In the genomic region with DNA sequence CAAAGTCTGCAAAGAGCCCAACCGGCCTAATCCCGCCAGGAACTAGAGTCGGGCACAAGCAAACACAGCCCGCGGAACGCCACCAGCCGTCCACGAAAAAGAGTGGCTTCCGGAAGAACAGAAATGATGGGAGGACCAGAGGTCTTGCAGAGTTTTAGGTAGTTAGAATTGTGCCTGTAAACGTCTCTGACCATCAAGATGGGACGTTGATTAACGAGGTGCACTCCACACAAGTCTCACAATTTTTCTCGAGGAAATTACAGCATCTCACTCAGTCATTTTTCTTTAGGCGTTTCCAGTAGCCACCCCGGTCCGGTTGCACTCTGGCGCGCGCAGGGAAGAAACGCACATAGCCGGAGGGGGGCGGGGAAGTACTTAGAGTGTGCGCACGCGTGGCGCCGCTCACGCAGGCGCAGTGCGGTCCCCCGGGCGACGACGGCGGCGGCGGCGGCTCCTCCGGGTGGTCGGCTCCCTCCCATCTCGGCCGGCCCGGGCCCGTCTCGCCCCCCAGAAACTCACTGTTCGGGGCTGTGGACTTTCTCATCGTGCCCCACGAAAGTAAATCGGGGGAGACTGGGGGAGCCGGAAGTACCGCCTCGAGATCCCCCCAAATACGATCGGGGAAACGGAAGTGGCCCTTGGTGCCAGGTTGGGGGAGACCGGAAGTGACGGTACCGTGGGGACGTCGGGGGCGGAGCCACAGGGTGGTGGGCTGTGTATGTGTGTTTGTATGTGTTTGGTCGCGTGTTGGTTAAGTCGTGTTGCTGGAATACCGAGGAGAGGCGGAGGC, we compare ENCODE assay signal across 1 mouse cellular context.
TF ChIP-seq lines count a peak whose summit lies in the region.

Gene Bag6, plus strand, starts transcription at position 378 of the 790 bp plus-strand sequence.

TF ChIP-seq in CH12.LX, 34 proteins besides CTCF, POLR2A, EP300 and RAD21 (continued from another document):
- peak; percentile 76 for TF ChIP-seq MXI1 (IDR thresholded peaks at IDR 0.05; ENCODE audit: low read depth, low read length)
- TF ChIP-seq RCOR1 (conservative IDR thresholded peaks at IDR 0.05; ENCODE audit: low read depth, low read length): no peak; the same call in 1 of the 2 replicates
- TF ChIP-seq ZMIZ1 (IDR thresholded peaks at IDR 0.05; ENCODE audit: low read depth, low read length): peak; percentile 33; the same call in 1 of the 2 replicates
- peak; percentile 100 for TF ChIP-seq MAX (IDR thresholded peaks at IDR 0.05; ENCODE audit: low read length)
- TF ChIP-seq MYC (IDR thresholded peaks at IDR 0.05; ENCODE audit: low read depth, low read length): peak; percentile 91
- TF ChIP-seq POLR2AphosphoS2 (IDR thresholded peaks at IDR 0.05; ENCODE audit: low read depth, low read length): peak; percentile 61; the same call in 1 of the 2 replicates
- no peak; the same call in 1 of the 2 replicates for TF ChIP-seq GABPA (IDR thresholded peaks at IDR 0.05; ENCODE audit: insufficient replicate concordance, low read depth, low read length)
- TF ChIP-seq BHLHE40 (IDR thresholded peaks at IDR 0.05; ENCODE audit: low read depth, low read length): peak; percentile 30; the same call in 1 of the 2 replicates
- no peak for TF ChIP-seq CHD1 (IDR thresholded peaks at IDR 0.05; ENCODE audit: low read depth, low read length)
- peak; percentile 86 for TF ChIP-seq TBP (conservative IDR thresholded peaks at IDR 0.05; ENCODE audit: low read depth, low read length)
- TF ChIP-seq MEF2A (IDR thresholded peaks at IDR 0.05; ENCODE audit: borderline replicate concordance, low read depth, low read length): peak; percentile 74
- TF ChIP-seq NELFE (IDR thresholded peaks at IDR 0.05; ENCODE audit: low read depth, low read length): no peak; the same call in 1 of the 2 replicates
- no peak; the same call in 1 of the 2 replicates for TF ChIP-seq MAZ (IDR thresholded peaks at IDR 0.05; ENCODE audit: low read depth, low read length)
- TF ChIP-seq UBTF (IDR thresholded peaks at IDR 0.05; ENCODE audit: low read depth, low read length): no peak
- TF ChIP-seq USF1 (IDR thresholded peaks at IDR 0.05; ENCODE audit: low read depth, low read length): no peak
- 0 out of 2 replicates have a peak, but pooled peaks have one; percentile 13 for TF ChIP-seq ETS1 (conservative IDR thresholded peaks at IDR 0.05; ENCODE audit: low read depth, low read length)
- TF ChIP-seq PAX5 (IDR thresholded peaks at IDR 0.05; ENCODE audit: low read length): no peak
- no peak; the same call in 1 of the 2 replicates for TF ChIP-seq SMC3 (IDR thresholded peaks at IDR 0.05; ENCODE audit: low read depth, low read length)
- TF ChIP-seq ZNF384 (IDR thresholded peaks at IDR 0.05; ENCODE audit: low read depth, low read length): no peak
- TF ChIP-seq NRF1 (IDR thresholded peaks at IDR 0.05; ENCODE audit: low read depth, low read length): peak; percentile 92
- TF ChIP-seq ELF1 (IDR thresholded peaks at IDR 0.05; ENCODE audit: low read depth, low read length): peak; percentile 84
- TF ChIP-seq IRF4 (IDR thresholded peaks at IDR 0.05; ENCODE audit: low read depth, low read length): peak; percentile 74
- TF ChIP-seq E2F4 (IDR thresholded peaks at IDR 0.05; ENCODE audit: insufficient replicate concordance, low read depth, low read length): peak; percentile 94; the same call in 1 of the 2 replicates
- peak; percentile 91 for TF ChIP-seq HCFC1 (IDR thresholded peaks at IDR 0.05; ENCODE audit: low read depth, low read length)
- TF ChIP-seq MAFK (IDR thresholded peaks at IDR 0.05; ENCODE audit: insufficient replicate concordance, low read length): no peak
- peak; percentile 90; the same call in 1 of the 2 replicates for TF ChIP-seq KAT2A (IDR thresholded peaks at IDR 0.05; ENCODE audit: insufficient replicate concordance, low read length)
- TF ChIP-seq TCF12 (IDR thresholded peaks at IDR 0.05; ENCODE audit: low read depth, low read length): peak; percentile 80
- TF ChIP-seq JUN (IDR thresholded peaks at IDR 0.05; ENCODE audit: insufficient read depth, low read depth, low read length): no peak
- peak; percentile 61 for TF ChIP-seq JUND (conservative IDR thresholded peaks at IDR 0.05; ENCODE audit: low read depth, low read length)
- TF ChIP-seq CHD2 (IDR thresholded peaks at IDR 0.05; ENCODE audit: low read length): peak; percentile 85
- no peak for TF ChIP-seq USF2 (conservative IDR thresholded peaks at IDR 0.05; ENCODE audit: low read depth, low read length)
